ENCODE assay signal across 25 mouse cellular contexts in the genomic region with DNA sequence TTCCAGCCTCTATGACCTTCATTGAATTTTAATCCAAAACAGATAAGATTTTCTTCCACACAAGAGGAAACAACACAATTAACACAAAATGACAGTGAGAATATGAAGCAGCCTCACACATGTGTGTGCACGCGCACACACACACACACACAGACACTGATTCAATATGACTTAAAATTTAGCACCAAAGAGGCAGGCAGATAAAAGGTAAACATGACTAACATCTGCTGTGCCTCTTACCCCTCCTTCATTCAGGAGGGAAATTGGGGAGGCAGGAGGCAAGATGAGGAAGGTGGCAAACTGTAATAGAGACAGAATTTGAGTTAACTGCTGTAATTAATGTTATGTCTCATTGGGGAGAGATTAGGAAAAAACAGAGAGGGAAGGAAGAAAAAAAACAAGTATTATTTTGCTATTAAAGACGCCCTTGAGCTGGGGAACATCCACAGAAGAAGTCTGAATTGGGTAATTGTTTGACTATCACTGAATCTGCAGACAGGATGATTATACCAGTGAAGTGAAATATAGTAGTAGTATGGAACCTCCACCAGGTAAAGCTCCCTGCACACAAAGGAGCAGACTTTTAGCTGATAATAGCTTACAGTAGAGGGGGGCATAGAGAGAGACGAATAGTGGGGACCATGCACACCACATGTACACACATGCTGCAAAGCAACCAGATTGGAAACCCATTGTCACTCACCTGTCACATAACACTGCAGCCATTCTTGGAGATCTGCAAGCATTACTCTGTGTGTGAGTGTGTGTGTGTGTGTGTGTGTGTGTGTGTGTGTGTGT.
DNase-seq lines count a peak whose midpoint lies in the region; ATAC-seq lines count a peak whose summit lies in the region.
"Had no signal": no experiment of that assay in that cellular context is flagged by ENCODE, and none has a peak within 500 bp of the region (broad histone marks: within the 10 kb centered on the region; RNA-seq: fewer than 3 reads in every experiment).

No protein-coding gene starts in this region.

- no peak overlapping the region for H3K27ac ChIP-seq in forebrain, embryonic 15.5 days (replicated peaks)
- H3K27ac ChIP-seq in forebrain, embryonic 11.5 days (ENCODE audit: low read depth, low read length), result no peak overlapping the region
- peak overlapping the region; percentile 4; the same call in 1 of the 2 replicates for H3K27ac ChIP-seq in hindbrain, embryonic 13.5 days
- no peak overlapping the region for H3K27ac ChIP-seq in hindbrain, embryonic 11.5 days (ENCODE audit: low read depth, low read length)
- no peak overlapping the region for H3K27ac ChIP-seq in neural tube, embryonic 13.5 days (replicated peaks)
- no peak overlapping the region for H3K27ac ChIP-seq in neural tube, embryonic 15.5 days (replicated peaks)
- H3K27ac ChIP-seq: heart, embryonic 15.5 days; hindbrain, embryonic 15.5 days; intestine, embryonic 15.5 days had no signal

- 67% methylated on average over 4 of the region's 4 CpGs for WGBS in forebrain, embryonic 15.5 days
- WGBS in forebrain, embryonic 11.5 days, result 85% methylated on average over 4 of the region's 4 CpGs
- WGBS in hindbrain, embryonic 13.5 days, result 78% methylated on average over 4 of the region's 4 CpGs
- 89% methylated on average over 4 of the region's 4 CpGs for WGBS in hindbrain, embryonic 11.5 days
- 71% methylated on average over 4 of the region's 4 CpGs for WGBS in neural tube, embryonic 13.5 days
- WGBS in neural tube, embryonic 15.5 days, result 57% methylated on average over 4 of the region's 4 CpGs

- no peaks in the 10 kb centered on the region for H3K36me3 ChIP-seq in forebrain, embryonic 15.5 days
- no peaks in the 10 kb centered on the region for H3K36me3 ChIP-seq in forebrain, embryonic 11.5 days (ENCODE audit: control insufficient read depth, insufficient read depth, low read length)
- no peaks in the 10 kb centered on the region for H3K36me3 ChIP-seq in hindbrain, embryonic 13.5 days
- no peaks in the 10 kb centered on the region for H3K36me3 ChIP-seq in hindbrain, embryonic 11.5 days (ENCODE audit: control insufficient read depth, insufficient read depth, low read length)
- no peaks in the 10 kb centered on the region for H3K36me3 ChIP-seq in neural tube, embryonic 13.5 days
- H3K36me3 ChIP-seq in neural tube, embryonic 15.5 days, result no peaks in the 10 kb centered on the region
- H3K36me3 ChIP-seq: G1E; heart, embryonic 12.5 days; heart, embryonic 15.5 days; hindbrain, embryonic 15.5 days; intestine, embryonic 15.5 days had no signal

- H3K9ac ChIP-seq in forebrain, embryonic 15.5 days (replicated peaks), result no peak overlapping the region
- no peak overlapping the region for H3K9ac ChIP-seq in forebrain, embryonic 11.5 days (ENCODE audit: low read length)
- H3K9ac ChIP-seq in hindbrain, embryonic 13.5 days, result no peak overlapping the region
- no peak overlapping the region for H3K9ac ChIP-seq in hindbrain, embryonic 11.5 days (ENCODE audit: low read depth, low read length)
- H3K9ac ChIP-seq in neural tube, embryonic 13.5 days, result no peak overlapping the region
- H3K9ac ChIP-seq in neural tube, embryonic 15.5 days (replicated peaks), result no peak overlapping the region
- H3K9ac ChIP-seq: heart, embryonic 12.5 days; heart, embryonic 15.5 days; hindbrain, embryonic 15.5 days; intestine, embryonic 15.5 days had no signal

- H3K27me3 ChIP-seq in forebrain, embryonic 15.5 days, result no peaks in the 10 kb centered on the region
- no peaks in the 10 kb centered on the region for H3K27me3 ChIP-seq in forebrain, embryonic 11.5 days (ENCODE audit: control insufficient read depth, insufficient read depth, low read length)
- H3K27me3 ChIP-seq in hindbrain, embryonic 13.5 days, result no peaks in the 10 kb centered on the region
- H3K27me3 ChIP-seq in hindbrain, embryonic 11.5 days (ENCODE audit: control insufficient read depth, insufficient read depth, low read length), result no peaks in the 10 kb centered on the region
- H3K27me3 ChIP-seq in neural tube, embryonic 13.5 days, result no peaks in the 10 kb centered on the region
- H3K27me3 ChIP-seq in neural tube, embryonic 15.5 days (replicated peaks), result no peaks in the 10 kb centered on the region
- H3K27me3 ChIP-seq: CH12.LX; heart, embryonic 12.5 days; heart, embryonic 15.5 days; hindbrain, embryonic 15.5 days; intestine, embryonic 15.5 days; Patski had no signal

- H3K4me1 ChIP-seq in forebrain, embryonic 15.5 days, result no peaks in the 10 kb centered on the region
- H3K4me1 ChIP-seq in forebrain, embryonic 11.5 days (replicated peaks; ENCODE audit: control insufficient read depth, insufficient read depth, low read length), result no peaks in the 10 kb centered on the region
- 0 out of 2 replicates have a peak, but pooled peaks cover 2% of the 10 kb centered on the region for H3K4me1 ChIP-seq in hindbrain, embryonic 13.5 days (replicated peaks)
- no peaks in the 10 kb centered on the region for H3K4me1 ChIP-seq in hindbrain, embryonic 11.5 days (replicated peaks; ENCODE audit: control insufficient read depth, insufficient read depth, low read length)
- peaks cover 14% of the 10 kb centered on the region for H3K4me1 ChIP-seq in neural tube, embryonic 13.5 days (replicated peaks)
- peaks cover 12% of the 10 kb centered on the region; the same call in 1 of the 2 replicates for H3K4me1 ChIP-seq in neural tube, embryonic 15.5 days
- H3K4me1 ChIP-seq: heart, embryonic 12.5 days; heart, embryonic 15.5 days; intestine, embryonic 15.5 days had no signal

- 0 out of 2 replicates have a peak, but pooled peaks have one; percentile 38 for ATAC-seq in forebrain, embryonic 15.5 days (replicated peaks)
- ATAC-seq in forebrain, embryonic 11.5 days (replicated peaks; ENCODE audit: low FRiP score), result no peak
- ATAC-seq in hindbrain, embryonic 13.5 days (ENCODE audit: low FRiP score), result no peak
- ATAC-seq in hindbrain, embryonic 11.5 days (ENCODE audit: low FRiP score), result no peak
- peak; percentile 62 for ATAC-seq in neural tube, embryonic 13.5 days (ENCODE audit: low read depth)
- ATAC-seq in neural tube, embryonic 15.5 days (ENCODE audit: low FRiP score), result peak; percentile 66; the same call in 1 of the 2 replicates
- ATAC-seq: intestine, embryonic 15.5 days; Patski had no signal

- no peak overlapping the region for H3K4me2 ChIP-seq in forebrain, embryonic 15.5 days (replicated peaks)
- no peak overlapping the region for H3K4me2 ChIP-seq in forebrain, embryonic 11.5 days (ENCODE audit: low read depth, low read length, severe bottlenecking)
- no peak overlapping the region for H3K4me2 ChIP-seq in hindbrain, embryonic 13.5 days
- H3K4me2 ChIP-seq in hindbrain, embryonic 11.5 days (replicated peaks; ENCODE audit: low read depth, low read length), result no peak overlapping the region
- no peak overlapping the region for H3K4me2 ChIP-seq in neural tube, embryonic 13.5 days
- no peak overlapping the region for H3K4me2 ChIP-seq in neural tube, embryonic 15.5 days
- H3K4me2 ChIP-seq: heart, embryonic 12.5 days; heart, embryonic 15.5 days; hindbrain, embryonic 15.5 days; intestine, embryonic 15.5 days had no signal

- DNase-seq in forebrain, embryonic 11.5 days (ENCODE audit: low spot score), result no peak
- DNase-seq in hindbrain, embryonic 11.5 days (ENCODE audit: low spot score), result no peak
- no peak for DNase-seq in neural tube, embryonic 10.5 days (ENCODE audit: extremely low spot score, low spot score)
- DNase-seq: adrenal gland, postnatal 10 days; adrenal gland, postnatal 36 days; B cell, adult 2 months; cerebellum, adult 18-20 months; cerebellum, adult 9-10 months; cerebellum, postnatal 14 days; gastrocnemius, postnatal 25 days; heart, adult 18-20 months; heart, postnatal 10 days; heart, postnatal 36 days; kidney, adult 11 months had no signal

- H3K9me3 ChIP-seq in forebrain, embryonic 15.5 days, result no peaks in the 10 kb centered on the region
- H3K9me3 ChIP-seq in forebrain, embryonic 11.5 days (ENCODE audit: control insufficient read depth, low read length), result no peaks in the 10 kb centered on the region
- no peaks in the 10 kb centered on the region for H3K9me3 ChIP-seq in hindbrain, embryonic 13.5 days
- H3K9me3 ChIP-seq in hindbrain, embryonic 11.5 days (ENCODE audit: control insufficient read depth, low read length), result no peaks in the 10 kb centered on the region
- H3K9me3 ChIP-seq in neural tube, embryonic 13.5 days, result no peaks in the 10 kb centered on the region
- no peaks in the 10 kb centered on the region for H3K9me3 ChIP-seq in neural tube, embryonic 15.5 days (replicated peaks)
- H3K9me3 ChIP-seq: heart, embryonic 12.5 days; heart, embryonic 15.5 days; hindbrain, embryonic 15.5 days; intestine, embryonic 15.5 days had no signal

- no peak overlapping the region for H3K4me3 ChIP-seq in forebrain, embryonic 15.5 days
- H3K4me3 ChIP-seq in forebrain, embryonic 11.5 days (ENCODE audit: low read depth, low read length), result no peak overlapping the region
- no peak overlapping the region for H3K4me3 ChIP-seq in hindbrain, embryonic 13.5 days
- no peak overlapping the region for H3K4me3 ChIP-seq in hindbrain, embryonic 11.5 days (ENCODE audit: low read depth, low read length)
- H3K4me3 ChIP-seq in neural tube, embryonic 13.5 days, result no peak overlapping the region
- H3K4me3 ChIP-seq in neural tube, embryonic 15.5 days (replicated peaks), result no peak overlapping the region
- H3K4me3 ChIP-seq: heart, embryonic 12.5 days; heart, embryonic 15.5 days; hindbrain, embryonic 15.5 days; intestine, embryonic 15.5 days had no signal

Comparison
In these comparisons a context has a peak if more than half of its experiments do, and no peak if none do; other contexts are left out.
1. ATAC-seq: peak in forebrain, embryonic 15.5 days (single experiment), neural tube, embryonic 13.5 days (single experiment) and neural tube, embryonic 15.5 days (single experiment); none in forebrain, embryonic 11.5 days (single experiment), hindbrain, embryonic 13.5 days (single experiment) and hindbrain, embryonic 11.5 days (single experiment).